Mouse (Mus musculus) layer of hippocampus, adult 9-10 months (tissue): ENCODE results near the gene Vrk1.

ENCODE experiments used
- DNase-seq: peaks from one replicate; pipeline ENCODE4 v3.0.0; 2022; ENCODE audit warnings: low spot score

Gene Vrk1

DNA sequence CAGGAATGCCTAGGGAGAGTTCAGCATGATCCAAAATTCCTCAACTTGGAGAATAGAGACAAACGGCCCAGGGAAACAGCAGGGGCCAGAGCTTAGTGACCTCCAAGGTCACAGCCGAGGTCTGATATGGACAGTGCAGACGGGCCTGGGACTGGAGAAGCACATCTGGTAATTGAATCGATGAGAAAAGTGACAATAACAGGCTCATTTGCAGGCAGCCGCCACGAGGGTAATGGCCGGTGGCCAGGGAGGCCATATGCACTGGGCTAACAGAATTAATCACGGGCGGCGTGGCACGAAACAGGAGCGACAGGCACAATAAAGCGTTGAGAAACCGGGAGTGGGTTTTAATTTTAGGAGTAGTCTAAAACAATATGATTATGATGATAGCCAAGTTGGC is 113.2 kb downstream of the Vrk1 start:
- DNase-seq, result no peak

DNA sequence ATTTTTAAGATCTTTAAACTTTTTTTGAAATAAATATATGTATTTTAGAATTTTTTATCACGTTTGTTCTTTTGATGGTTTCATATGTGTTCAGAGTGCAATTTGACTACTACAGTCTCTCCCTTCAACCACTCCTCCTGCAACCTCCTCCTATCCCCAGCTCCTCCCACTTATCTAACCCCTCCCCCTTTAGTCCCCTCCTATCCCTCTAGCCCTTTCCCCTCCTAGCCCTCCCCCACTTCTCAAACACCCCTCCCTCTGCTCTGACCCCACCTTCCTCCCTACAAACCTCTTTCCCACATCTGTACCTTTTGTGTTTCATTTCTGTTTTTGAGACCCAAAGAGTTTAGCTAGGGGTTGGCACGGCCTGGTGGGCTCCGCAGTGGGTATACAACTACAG is 114.6 kb downstream of the Vrk1 start:
- DNase-seq, result no peak
